In genomic region chr9:102649917-102650527, GRCm38 (mm10) we compare ENCODE assay signal across 9 mouse cellular contexts. TPM values are rescaled to one million over a fixed set of nuclear protein-coding genes. Genes with fewer than 3 reads are reported as not detected.
A peak's percentile ranks its signal among the peaks of the same experiment; 100 is the strongest.
DNase-seq lines count a peak whose midpoint lies in the region; ATAC-seq and TF ChIP-seq lines count a peak whose summit lies in the region.
"Had no signal": no experiment of that assay in that cellular context is flagged by ENCODE, and none has a peak within 500 bp of the region (broad histone marks: within the 10 kb centered on the region; RNA-seq: fewer than 3 reads in every experiment).

No protein-coding gene starts in this region.

- no peak overlapping the region for H3K9ac ChIP-seq in lung, postnatal 0 days (replicated peaks; ENCODE audit: low read depth)
- no peak overlapping the region for H3K9ac ChIP-seq in limb, embryonic 15.5 days

- peak; percentile 90 for DNase-seq in lung, postnatal 0 days (ENCODE audit: low spot score)
- no peak for DNase-seq in lung, adult 2 months
- DNase-seq in fibroblast of lung, adult 2 months (ENCODE audit: low read depth) = peak; percentile 94
- DNase-seq in cerebellum, postnatal 10 days = no peak
- no peak for DNase-seq in left cerebral cortex, postnatal 14 days (ENCODE audit: low spot score in 2 of 2)
- no peak for DNase-seq in cerebellum, adult 11 months

- no peak for TF ChIP-seq CTCF in lung, postnatal 0 days (IDR thresholded peaks at IDR 0.05)
- TF ChIP-seq CTCF in lung, adult 2 months (IDR thresholded peaks at IDR 0.05; ENCODE audit: insufficient read depth, low read length) = no peak

- no peak overlapping the region for H3K4me3 ChIP-seq in lung, postnatal 0 days (ENCODE audit: low read depth, low read length)
- H3K4me3 ChIP-seq in lung, adult 2 months (replicated peaks; ENCODE audit: extremely low read depth, low read depth, low read length) = no peak overlapping the region
- no peak overlapping the region for H3K4me3 ChIP-seq in limb, embryonic 15.5 days
- H3K4me3 ChIP-seq: heart, adult 2 months; megakaryocyte, embryonic 14.5 days had no signal

- 35% methylated on average over 17 of the region's 17 CpGs for WGBS in lung, postnatal 0 days
- 50% methylated on average over 17 of the region's 17 CpGs for WGBS in lung, adult 2 months
- 22% methylated on average over 17 of the region's 17 CpGs for WGBS in limb, embryonic 15.5 days

- H3K4me2 ChIP-seq in lung, postnatal 0 days (replicated peaks; ENCODE audit: low read depth, low read length) = no peak overlapping the region
- H3K4me2 ChIP-seq in limb, embryonic 15.5 days = 0 out of 2 replicates have a peak overlapping the region, but pooled peaks have one; percentile 13

- ATAC-seq in lung, postnatal 0 days = peak; percentile 72
- peak; percentile 26; the same call in 1 of the 2 replicates for ATAC-seq in limb, embryonic 15.5 days (ENCODE audit: insufficient number of reproducible peaks, low FRiP score, low TSS enrichment, low read depth)

- H3K36me3 ChIP-seq in lung, postnatal 0 days (ENCODE audit: insufficient read depth, low read length) = no peaks in the 10 kb centered on the region
- no peaks in the 10 kb centered on the region for H3K36me3 ChIP-seq in limb, embryonic 15.5 days

- intact Hi-C loops in left cerebral cortex, postnatal 14 days (cut with DNase I) = no loop called here

- no peak overlapping the region; the same call in 1 of the 2 replicates for H3K27ac ChIP-seq in lung, postnatal 0 days (ENCODE audit: low read length)
- peak overlapping the region; percentile 47; the same call in 1 of the 2 replicates for H3K27ac ChIP-seq in limb, embryonic 15.5 days
- H3K27ac ChIP-seq: heart, adult 2 months had no signal

- no peaks in the 10 kb centered on the region for H3K27me3 ChIP-seq in lung, postnatal 0 days (replicated peaks; ENCODE audit: insufficient read depth, low read length)
- H3K27me3 ChIP-seq in limb, embryonic 15.5 days = no peaks in the 10 kb centered on the region

- TF ChIP-seq EP300 in lung, postnatal 0 days (IDR thresholded peaks at IDR 0.05) = peak; percentile 64; the same call in 1 of the 2 replicates

- H3K9me3 ChIP-seq in lung, postnatal 0 days (ENCODE audit: low read length) = no peaks in the 10 kb centered on the region
- no peaks in the 10 kb centered on the region for H3K9me3 ChIP-seq in limb, embryonic 15.5 days

- no peak for TF ChIP-seq POLR2A in lung, adult 2 months (IDR thresholded peaks at IDR 0.05; ENCODE audit: borderline replicate concordance, extremely low read depth, low read depth, low read length)

- H3K4me1 ChIP-seq in lung, postnatal 0 days (ENCODE audit: insufficient read depth, low read depth, low read length) = no peaks in the 10 kb centered on the region
- peaks cover 2% of the 10 kb centered on the region for H3K4me1 ChIP-seq in lung, adult 2 months (ENCODE audit: control insufficient read depth, insufficient read depth, low read length)
- H3K4me1 ChIP-seq in limb, embryonic 15.5 days = peaks cover 45% of the 10 kb centered on the region

RNA-seq across cellular contexts. Expression of gene Cep63, which starts 23.7 kb away (rescaled TPM):
- polyA plus RNA-seq in lung, postnatal 0 days (2015; fragmentation: Nextera tagmentation; extraction: Ambion mirVana) = 33.8 and 35.3 TPM in 2 replicates
- polyA plus RNA-seq in lung, adult 2 months (2012; rRNA removed) = 3.1 and 5.2 TPM in 2 replicates
- polyA plus RNA-seq in limb, embryonic 15.5 days (2015; fragmentation: Nextera tagmentation; extraction: Ambion mirVana) = 43.9 and 47.0 TPM in 2 replicates
- 10 to 100 TPM; 23.7 to 25.1 TPM for total RNA-seq in left cerebral cortex, postnatal 14 days (2021)

RNA-seq across cellular contexts. Expression of gene Anapc13, which starts 23.9 kb away (rescaled TPM):
- polyA plus RNA-seq in lung, postnatal 0 days (2015; fragmentation: Nextera tagmentation; extraction: Ambion mirVana) = 140 and 151 TPM in 2 replicates
- polyA plus RNA-seq in lung, adult 2 months (2012; rRNA removed) = 52.0 and 65.4 TPM in 2 replicates
- polyA plus RNA-seq in limb, embryonic 15.5 days (2015; fragmentation: Nextera tagmentation; extraction: Ambion mirVana) = 173 and 174 TPM in 2 replicates
- total RNA-seq in left cerebral cortex, postnatal 14 days (2021) = 10 to 100 TPM; 84.6 to 96.5 TPM

Comparison
In these comparisons a context has a peak if more than half of its experiments do, and no peak if none do; other contexts are left out.
1. DNase-seq: peak in lung, postnatal 0 days (single experiment) and fibroblast of lung, adult 2 months (single experiment); none in lung, adult 2 months (single experiment), cerebellum, postnatal 10 days (0 of 2), left cerebral cortex, postnatal 14 days (0 of 2) and cerebellum, adult 11 months (single experiment).